Mouse (Mus musculus) MEL (cell line): ENCODE measurements around the gene Polr3gl.

Experiments used
- CTCF ChIP-seq, 3 experiments: IDR thresholded peaks in 2 of 3; conservative IDR thresholded peaks in 1 of 3; 2 replicates each; pipeline ENCODE4 v1.5.1; 2011 to 2012; ENCODE audit warnings: low read length in 3 of 3, low read depth in 2 of 3, mild to moderate bottlenecking in 2 of 3, improper control_type of control experiment in 1 of 3, inconsistent platforms in 1 of 3, mixed read lengths in 1 of 3, moderate library complexity in 1 of 3; ENCODE audit not compliant: control insufficient read depth in 1 of 3, insufficient read depth in 1 of 3, poor library complexity in 1 of 3, severe bottlenecking in 1 of 3
- NELFE ChIP-seq: IDR thresholded peaks from 2 replicates; pipeline ENCODE4 v1.6.1; 2011; ENCODE audit warnings: low read depth, low read length, improper control_type of control experiment
- RCOR1 ChIP-seq: IDR thresholded peaks from 2 replicates; pipeline ENCODE4 v1.6.1; 2012; ENCODE audit warnings: low read depth, mild to moderate bottlenecking, inconsistent platforms, low read length, improper control_type of control experiment
- ZMIZ1 ChIP-seq: IDR thresholded peaks from 2 replicates; pipeline ENCODE4 v1.6.1; 2012; ENCODE audit warnings: low read depth, mild to moderate bottlenecking, inconsistent platforms, low read length, improper control_type of control experiment, moderate library complexity

DNA sequence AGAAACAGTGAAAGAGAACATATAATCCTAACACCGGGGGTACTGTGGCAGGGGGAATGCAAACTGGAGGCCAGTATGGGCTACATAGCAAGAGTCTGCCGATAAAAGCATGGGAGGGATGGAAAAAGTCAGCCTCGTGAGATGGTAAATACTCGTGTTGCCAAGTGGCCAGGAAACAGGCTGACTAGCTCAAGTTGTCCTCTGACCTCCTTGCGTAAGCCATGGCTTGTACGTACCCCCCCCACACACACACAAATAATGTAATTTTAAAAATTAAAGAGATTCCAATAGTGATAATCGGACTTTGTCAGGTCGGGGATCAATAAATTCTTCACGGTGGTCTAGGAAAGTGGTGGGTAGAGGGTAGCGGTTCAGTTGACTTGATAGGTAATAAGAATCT, 607 bp downstream of the Polr3gl start:
- TF ChIP-seq ZMIZ1 (no peak), NELFE (no peak), CTCF (IDR thresholded peaks at IDR 0.05 in 2 of 3, conservative IDR thresholded peaks at IDR 0.05 in 1 of 3; ENCODE audit: control insufficient read depth in 1 of 3, insufficient read depth in 1 of 3, low read depth in 2 of 3, low read length in 3 of 3, poor library complexity in 1 of 3, severe bottlenecking in 1 of 3) (no peak), RCOR1 (no peak; the same call in 1 of the 2 replicates)
